Mouse (Mus musculus) cerebellum, adult 8-10 months (tissue): ENCODE results near the gene Nmnat3.
A peak's percentile ranks its signal among the peaks of the same experiment; 100 is the strongest.
"Not testable (repeated sequence)": the region's sequence is repeated elsewhere in the genome, so short reads cannot be mapped to it uniquely, and the experiment has no call there.

Source experiments
- DNase-seq: peaks from one replicate; pipeline ENCODE4 v3.0.0; 2022

Nmnat3 gene

DNA sequence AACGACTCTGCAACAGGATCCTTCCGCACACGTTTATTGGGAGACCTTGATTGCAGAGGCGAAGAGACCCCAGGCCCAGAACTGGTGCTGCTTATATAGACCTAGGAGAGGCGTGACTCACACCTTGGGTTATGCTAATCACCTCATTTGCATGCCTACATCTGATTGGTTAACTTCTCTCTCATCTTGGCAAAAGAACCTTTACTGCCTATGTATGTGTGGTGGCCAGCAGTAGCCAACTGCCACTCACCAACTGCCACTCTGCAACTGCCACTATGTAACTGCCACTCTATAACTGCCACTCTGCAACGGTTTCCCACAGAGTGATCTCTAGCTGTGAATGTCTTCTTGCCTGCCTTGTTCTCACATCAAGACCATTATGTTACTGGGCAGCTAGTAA, at the start of gene Nmnat3:
Gene Nmnat3, plus strand, starts transcription at position 301 of the 400 bp plus-strand sequence.
- DNase-seq = not testable (repeated sequence)

DNA sequence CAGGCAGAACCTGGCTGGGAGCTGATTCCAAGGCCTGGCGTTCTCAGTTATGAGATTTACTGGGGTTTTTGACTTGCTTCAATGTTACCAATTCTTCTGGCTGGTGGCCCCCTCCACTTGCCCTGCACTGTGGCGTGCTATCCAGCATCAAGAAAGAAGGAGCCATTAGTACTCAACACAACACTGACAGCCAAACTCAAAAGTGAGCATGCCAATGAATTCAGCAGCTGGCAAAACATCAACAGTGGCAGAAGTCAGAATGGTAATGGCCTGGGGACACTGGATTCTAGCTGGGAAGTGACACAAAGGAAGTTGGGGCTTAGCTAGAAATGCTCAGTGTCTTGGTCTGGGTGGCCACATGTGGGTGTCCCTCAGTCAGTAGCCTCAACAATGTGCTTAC, 43.8 kb upstream of the Nmnat3 start:
- no peak for DNase-seq

DNA sequence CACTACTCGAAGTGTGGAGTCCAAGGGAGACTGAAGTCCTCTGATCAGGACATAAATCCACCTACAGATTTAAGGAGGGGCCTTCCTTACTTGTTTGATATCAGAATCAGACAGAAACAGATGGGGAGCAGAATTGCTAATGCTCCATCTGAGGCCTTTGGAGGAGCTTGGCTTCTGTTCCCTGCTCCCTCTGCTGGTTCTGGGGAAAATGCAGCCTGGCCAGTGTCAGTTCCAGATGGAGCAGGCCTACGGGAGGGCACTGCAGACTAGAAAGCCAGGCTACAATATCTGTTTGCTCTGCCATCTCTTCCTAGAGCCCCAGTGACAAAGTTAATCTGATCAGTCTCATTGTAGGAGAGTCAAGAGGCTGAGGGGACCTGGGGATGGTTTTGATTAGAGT, 43.0 kb upstream of the Nmnat3 start:
- DNase-seq = peak; percentile 84

DNA sequence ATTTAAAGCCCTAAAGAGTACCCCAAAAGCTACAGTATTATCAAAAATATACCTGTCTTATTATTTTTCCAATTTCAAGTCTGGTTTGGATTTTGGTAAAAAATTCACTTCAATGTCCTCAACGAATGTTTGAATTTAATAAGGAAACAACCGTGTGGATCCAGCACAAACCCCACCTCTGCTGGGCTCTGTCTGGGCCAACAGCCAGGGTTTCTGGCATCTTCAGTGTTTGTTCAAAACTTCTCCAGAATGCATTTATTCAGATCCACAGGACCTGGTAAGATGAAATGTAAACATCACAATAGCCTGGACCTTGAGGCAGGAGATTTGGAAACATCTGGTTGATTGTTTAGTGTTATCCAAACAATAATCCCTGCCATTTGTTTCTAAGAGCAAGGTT, 42.0 kb upstream of the Nmnat3 start:
- DNase-seq = no peak

DNA sequence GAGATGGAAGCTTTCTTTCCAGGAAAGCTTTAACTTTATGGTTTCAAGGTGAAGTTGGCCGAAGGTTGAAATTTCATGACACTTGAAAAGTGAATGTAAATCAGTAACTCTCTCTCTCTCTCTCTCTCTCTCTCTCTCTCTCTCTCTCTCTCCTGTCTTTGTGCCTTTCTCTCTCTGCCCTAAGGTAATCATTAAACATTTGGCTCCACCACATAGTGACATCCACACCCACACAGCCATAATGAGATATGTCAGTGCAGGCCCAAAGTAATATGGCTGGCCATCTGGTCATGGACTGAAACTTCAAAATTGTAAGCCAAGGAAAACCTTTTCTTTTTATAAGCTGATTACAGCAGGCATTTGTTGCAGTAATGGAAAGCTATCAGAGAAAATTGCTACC, 40.9 kb upstream of the Nmnat3 start:
- DNase-seq = no peak

DNA sequence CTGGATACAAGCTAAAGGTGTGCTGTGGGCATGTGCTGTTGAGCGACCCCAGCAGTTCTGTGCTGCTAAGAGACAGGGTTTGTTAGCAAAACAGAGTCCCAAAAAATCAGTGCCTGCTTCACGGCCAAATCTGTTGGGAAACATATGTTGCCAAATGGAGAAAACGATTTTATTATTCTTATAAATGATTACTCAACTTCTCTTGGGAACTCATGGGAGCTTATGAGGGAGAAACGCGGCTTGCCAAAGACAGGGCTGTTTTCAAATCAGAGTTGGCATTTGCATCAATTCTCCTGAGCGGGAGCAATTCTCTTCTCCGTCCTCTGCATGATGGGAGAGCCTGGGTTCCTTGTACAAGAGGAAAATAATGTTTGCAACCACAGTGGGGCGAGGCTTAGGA, 27.0 kb upstream of the Nmnat3 start:
- DNase-seq = no peak

DNA sequence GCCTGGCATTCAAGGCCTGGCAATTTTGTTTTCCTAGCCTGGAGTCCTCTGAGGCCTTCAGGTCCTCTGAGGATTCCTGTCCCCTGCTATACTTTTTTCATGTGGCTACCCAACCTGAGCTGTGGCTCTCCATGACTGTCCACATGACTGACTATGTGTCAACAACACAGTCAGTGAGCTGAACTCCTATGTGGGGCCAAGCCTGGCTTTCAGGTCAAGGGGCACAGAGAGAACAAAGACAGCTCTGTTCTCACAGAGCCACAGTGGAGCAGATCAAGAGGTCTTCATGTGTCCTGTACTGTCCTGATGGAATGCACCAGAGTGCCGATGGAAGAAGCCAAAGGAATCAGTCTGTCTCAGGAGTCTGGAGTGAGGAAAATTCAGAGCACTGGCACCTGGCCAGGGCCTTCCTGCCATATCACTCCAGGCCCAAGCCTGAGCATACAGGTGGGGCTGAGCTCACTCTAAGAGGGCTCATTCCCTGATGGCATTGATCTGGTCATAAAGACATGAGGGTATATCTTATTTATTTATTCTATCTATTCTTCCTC, 25.7 kb upstream of the Nmnat3 start:
- DNase-seq = no peak

DNA sequence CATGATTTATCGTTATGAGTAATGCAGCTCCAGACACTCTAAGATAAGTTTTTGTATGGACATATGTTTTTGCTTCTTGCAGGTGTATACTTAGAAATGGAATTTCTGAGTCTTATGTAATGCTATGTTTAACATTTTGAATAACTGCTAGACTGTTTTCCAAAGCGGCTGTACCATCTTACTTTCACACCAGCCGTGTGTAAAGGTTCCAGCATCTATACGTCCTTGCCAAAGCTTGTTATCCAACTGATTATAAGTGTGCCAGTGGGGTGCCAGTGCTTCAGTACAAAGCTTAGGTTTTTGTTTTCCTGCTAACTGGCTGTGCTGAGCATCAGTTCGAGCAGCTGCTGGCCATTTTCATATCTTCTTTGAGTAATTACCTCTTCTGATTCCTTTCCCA, 22.3 kb upstream of the Nmnat3 start:
- DNase-seq = no peak

DNA sequence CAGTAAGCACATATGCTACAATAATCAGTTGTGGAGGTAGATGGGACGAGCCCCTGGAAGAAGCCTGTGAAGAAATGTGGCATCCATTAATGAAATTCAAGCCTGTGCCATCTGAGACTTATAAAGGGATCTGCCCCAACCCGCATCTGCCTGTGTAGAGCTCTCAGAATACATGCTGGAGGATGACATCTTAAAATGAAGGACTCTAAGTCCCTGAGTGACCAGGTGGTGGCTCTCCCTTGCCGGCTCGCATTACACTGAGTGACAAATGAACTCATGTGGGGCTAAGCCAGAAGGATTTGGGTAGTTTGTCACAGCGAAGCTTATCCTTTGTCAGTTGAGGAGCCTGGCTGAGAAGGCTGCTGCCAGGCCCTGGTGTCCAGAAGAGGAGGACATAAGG, 14.5 kb upstream of the Nmnat3 start:
- no peak for DNase-seq

DNA sequence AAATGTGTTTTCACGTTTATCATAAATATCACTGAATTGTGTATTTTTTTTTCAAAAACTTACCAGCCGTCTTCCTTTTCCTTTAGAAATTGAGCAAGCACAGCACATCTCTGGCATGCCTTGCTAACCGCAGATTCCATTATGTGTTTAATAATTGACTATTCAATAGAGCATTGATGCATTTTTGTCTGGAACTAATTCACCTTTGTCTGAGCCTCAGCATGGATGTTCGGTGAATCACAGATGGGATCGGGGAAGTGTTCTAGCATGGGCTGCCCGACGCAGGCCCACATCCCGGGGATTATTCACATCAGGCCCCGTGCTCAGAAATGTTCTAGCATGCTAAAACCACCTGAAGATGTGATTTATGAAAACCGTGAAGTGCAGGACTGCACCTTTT, 12.2 kb upstream of the Nmnat3 start:
- no peak for DNase-seq

DNA sequence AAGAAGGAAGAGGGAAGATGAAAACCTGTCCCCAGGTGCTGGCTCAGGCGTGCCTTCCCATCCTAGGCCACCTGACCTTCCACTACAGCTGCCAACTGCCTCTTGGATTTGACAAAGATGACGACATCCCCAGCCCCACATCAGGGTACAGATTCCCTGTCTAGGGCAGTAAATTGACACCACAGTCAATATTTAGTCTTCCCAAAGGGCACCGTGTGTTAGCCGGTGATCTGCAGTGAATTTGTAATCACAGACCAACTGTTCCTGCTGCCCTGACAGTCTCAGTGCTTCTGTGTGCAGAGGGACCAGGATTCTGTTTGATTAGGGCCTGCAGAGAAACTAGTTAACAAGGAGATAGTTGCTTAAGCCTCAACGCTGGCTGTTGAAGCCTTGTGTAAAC, 7.1 kb upstream of the Nmnat3 start:
- no peak for DNase-seq

DNA sequence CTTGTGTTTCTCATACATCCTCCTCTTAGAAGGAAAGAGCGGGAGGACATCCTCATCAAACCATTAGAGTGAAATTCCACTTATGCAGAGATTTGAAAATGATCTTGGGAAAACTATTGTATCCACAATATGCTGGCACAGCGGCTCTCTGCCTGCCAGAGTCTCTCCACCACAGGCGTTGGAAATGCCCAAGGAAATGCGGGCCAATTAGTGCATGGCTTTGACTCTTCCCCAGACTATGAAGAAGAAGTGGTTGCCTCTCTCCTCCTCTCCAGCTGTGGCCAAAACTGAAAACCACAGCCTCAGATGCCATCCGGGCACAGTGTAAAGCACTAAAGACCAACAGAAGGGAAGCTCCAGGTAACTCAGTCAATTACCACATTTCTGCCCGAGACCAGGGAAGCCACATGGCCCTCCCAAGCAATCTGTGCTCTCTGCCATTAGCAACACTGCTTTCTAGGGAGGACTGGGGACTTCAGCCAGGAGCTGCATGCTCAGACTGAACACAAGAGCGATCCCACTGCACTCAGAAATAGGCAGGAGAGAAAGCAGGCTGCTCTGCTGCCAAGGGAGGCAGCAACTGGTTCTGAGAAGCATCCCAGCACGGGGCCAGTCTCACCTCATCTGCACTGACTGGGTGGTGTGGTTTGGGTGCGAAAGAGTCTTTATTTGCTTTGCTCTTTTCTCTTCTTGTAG, 1.5 kb upstream of the Nmnat3 start:
- DNase-seq = peak; percentile 3

DNA sequence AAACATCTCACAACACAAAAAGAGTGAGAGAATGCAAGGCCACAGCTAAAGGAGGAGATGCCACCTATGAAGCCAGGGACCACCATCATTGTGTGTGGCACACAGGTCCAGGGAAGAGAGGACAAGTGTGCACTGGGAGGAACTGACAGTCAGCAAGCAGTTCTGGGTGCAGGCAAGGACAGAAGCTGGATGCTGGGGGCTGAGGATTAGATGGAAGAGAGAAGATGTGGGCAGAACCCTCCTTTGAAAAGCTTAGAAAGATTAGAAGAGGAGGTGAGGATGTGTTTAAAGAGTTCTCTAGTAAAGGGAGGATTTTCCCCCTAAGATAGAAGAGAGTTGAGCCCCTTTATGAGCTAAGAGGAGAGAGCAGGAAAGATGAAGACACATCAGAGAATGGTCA, 2.4 kb downstream of the Nmnat3 start:
- DNase-seq = no peak

DNA sequence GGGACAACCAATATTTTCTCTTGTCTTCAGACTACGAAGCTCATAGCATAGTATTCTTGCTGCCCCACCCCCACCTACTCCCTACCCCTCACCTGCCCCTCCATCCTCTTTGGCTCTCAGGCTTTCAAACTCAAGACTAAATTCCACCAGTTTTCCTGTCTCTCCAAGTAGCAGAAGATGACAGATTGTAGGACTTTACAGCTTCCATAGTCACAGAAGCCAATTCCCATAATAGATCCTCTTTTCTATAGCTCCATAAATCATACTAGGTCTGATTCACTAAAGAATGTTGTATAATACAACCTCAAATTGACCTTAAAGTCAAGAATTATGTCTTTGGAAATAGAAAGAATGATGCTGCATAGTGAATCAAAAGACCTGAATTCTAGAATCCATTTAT, 3.4 kb downstream of the Nmnat3 start:
- DNase-seq = no peak

DNA sequence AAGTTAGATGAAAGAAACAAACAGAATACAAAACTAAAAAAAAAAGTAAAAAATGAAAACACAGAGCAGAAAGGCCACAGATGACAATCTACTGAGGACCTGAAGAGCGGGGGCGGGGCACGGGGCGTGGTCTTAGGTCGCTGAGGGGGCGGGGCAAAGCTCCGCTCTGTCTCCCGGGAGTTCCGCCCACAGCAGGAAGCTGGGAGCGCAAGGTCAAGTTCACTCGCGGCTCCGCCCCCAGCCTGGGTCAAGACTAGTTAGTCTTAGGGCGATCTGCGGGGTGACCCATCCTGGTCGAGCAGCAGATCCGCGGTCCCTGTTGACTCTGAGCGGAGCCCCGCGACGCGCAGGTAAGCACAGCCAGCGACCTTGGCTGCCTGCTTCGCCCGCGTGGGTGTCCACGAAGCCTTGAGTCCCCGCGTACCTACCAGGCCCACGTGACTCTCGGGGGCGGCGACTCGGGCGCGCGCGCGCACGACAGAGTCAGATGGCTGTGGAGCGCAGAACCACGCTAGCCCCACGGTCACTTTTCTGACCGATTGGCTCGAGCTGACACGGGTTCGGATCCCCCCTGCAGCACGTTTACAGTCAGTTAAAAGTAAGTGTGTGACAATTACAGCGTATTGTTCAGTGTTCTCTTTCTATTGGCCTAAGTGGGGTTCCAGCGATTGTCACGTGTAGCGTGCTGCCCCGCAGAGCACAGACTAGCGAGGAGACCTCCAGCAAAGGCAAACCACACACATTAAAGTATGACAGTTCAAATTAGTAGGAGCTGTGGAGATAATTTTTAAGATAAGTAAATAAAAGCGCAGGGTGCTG, 9.4 kb downstream of the Nmnat3 start:
- peak; percentile 70 for DNase-seq

DNA sequence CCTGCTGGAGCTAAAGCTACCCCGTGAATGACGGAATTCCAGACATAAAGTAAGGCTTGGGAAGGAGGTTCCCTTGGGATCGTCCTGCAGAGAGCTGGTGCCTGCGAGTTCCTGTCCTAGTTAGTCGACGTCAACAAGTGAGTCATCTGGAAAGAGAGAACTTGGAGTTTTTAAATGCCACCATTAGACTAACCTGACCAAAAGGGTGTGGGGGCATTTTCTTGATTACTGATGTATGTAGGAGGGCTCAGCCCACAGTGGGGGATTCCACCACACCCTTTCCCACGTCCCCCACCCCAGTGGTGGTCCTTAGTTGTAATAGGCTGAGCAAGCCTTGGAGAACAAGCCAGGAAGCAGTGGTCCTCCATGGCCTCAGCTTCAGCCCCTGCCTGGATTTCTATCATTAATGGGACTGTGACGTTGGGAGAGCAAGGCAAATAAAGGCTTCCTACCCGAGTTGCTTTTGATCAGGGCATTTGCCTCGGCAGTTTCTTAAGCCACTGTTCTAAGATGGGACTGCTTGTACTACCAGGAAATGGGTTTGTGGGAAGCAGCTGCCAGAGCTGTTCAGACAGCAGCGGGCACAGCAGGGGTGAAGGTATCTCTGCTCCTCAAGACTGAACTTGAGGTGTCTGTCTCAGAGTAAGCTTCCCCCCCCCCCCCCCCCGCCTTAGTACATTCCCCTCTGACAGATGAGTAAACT, 10.2 kb downstream of the Nmnat3 start:
- DNase-seq = peak; percentile 1

DNA sequence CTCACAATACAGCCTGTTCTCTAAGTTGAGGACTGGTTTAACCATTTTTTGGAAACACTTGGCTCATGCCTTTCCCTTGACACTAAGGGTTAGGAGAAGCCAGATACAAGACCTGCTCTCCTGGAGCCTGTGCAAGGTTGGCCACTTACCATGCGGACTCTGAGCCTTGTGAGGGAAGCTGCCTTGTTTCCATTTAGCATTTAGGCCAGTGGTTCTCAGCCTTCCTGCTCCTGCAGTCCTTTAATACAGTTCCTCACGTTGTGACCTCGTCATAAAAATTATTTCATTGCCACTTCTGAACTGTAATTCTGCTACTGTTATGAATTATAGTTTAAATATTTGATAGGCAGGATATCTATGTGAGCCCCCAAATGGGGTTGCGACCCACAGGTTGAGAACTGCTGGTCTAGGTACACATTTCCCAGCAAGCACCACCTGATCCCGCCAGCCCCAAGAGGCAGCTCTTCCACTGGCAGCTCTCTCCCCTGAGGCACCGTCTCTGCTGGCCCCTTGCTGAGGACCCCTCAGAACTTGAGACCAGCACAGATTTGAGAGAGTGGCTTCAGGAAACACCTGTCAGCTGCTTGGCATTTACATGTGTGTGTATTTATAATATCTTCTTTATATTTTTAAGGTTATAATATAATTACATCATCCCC, 10.8 kb downstream of the Nmnat3 start:
- no peak for DNase-seq

DNA sequence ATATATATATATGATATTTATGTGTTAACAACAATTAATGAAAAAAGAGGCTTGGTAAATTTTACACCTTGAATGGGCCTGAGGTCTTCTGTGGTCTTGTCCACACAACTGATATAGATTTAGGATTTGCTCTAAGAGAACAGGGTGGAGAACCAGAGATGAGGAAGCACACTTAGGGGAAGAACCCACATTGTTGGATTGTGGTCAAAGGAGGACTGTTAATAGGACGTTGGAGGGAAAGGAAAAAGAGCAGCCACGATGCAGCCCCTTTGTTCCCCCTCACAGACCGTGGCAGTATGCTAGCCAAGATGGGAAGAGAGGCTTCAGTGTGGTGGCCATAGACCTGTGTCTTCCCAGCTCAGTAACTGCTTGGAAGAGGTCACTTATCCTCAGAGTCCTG, 11.5 kb downstream of the Nmnat3 start:
- no peak for DNase-seq

DNA sequence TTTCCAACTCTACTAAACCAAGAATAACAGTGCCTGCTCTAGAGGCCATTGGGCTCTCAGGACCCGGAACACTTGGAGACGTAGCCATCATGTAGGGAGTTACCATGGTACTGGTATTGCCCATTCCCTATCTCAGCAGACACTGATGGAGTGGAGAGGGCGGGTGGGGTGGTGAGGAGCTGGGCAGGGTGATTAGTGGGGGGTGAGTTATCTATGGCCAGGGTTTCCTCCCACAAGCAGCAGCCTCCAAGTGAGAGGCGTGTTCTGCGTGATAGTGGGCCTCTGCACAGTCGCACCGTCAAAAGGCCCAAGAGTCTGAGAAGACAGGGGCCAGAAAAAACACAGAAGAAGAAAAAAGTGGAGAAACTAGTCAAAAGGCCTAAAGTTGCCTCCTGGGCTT, 12.0 kb downstream of the Nmnat3 start:
- DNase-seq = no peak

DNA sequence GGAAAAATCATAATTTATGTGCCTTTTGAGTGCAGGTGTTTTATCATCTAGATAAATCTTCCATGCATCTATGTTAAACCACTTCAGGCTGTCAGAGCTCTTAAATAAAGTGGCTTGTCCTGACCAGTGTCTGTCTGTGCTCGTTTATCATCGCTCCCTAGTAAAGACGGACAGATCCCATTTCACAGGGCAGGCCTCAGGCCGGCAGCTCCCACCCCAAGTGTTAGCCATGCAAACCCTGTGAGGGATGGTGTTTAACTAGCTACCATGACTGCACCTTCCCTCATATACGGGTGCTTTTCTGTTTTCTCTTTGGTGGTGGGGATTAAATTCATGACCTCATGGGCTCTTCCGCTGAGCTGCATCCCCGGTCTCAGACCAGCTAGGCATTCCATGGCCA, 13.3 kb downstream of the Nmnat3 start:
- no peak for DNase-seq

DNA sequence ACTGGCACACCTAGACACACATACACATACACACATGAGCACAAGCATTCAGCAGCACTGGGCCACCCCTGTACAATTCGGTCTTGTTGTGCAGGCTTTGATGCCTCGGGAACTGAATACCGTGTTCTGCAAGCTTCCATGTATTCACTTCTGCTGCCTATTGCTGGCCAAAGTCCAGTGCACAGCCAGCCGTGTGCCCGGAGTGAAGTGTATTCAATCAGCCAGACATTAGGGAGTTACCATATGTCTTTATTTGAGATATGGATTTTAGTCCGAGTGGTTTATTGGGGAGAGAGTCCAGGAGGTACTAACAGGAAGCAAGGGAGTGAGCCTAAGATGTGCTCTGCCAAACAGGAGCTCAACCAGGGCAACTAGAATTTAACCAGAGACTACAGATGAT, 19.8 kb downstream of the Nmnat3 start:
- no peak for DNase-seq

DNA sequence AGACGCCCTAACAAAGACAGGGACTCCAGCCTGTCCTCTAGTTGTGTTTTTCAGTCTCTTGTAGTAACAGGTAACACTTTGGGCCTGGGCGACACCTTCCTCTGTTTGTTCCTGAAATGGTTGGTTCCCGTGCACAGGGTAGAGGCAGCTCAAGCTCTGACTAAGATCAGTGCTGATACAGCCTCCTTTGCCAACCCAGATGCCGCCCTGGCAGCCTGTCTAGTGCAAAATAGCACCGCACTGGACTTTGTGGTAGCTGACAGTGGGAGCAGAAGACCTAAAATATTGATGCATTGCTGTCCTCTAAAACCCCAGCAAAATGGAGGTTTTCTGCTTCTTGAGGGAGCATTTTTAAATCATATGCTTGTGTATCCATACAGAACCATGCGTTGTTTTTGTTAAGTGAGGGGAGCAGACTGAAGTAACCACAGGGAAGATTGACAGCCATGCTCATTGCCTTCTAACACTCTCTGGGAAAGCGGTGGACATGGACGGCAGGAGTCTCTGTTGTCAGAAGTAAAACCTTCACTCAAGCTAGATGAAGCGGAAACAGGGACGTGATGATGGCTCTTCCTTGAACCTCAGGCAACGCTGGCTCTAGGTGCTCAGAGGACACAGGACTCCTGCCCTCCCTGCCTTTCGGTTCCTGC, 24.2 kb downstream of the Nmnat3 start:
- DNase-seq = no peak
